Mouse (Mus musculus): ENCODE measurements around the gene Ugt1a1. TPM values are rescaled to one million over a fixed set of nuclear protein-coding genes. Genes with fewer than 3 reads are reported as not detected.
A peak's percentile ranks its signal among the peaks of the same experiment; 100 is the strongest.

Gene Ugt1a1
- polyA plus RNA-seq, 1 experiment from 2014 or later = 84.0 TPM

DNA sequence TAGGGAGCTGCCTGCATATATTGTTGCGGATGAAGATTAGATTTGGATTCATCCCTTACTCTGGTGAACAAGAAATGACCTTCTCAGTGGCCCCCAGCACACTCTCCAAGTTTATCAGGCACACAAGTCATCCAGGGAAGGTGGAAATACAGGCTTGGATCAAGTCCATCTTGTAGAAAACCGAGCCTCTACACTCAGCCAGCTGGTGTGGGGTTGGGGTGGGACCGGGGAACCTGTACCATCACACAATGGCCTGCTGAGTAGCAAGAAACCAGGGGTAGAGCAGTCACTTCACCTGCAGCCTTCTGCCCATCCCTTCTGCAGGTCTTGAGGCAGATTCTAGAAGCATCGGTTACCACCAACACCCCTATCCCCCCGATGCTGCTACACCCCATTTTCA lies 22.9 kb downstream of the Ugt1a1 start:
- Histone ChIP-seq H3K36me3 (ENCODE audit: control insufficient read depth, insufficient read depth) (no peaks in the 10 kb centered on the region), H3K4me1 (replicated peaks; ENCODE audit: control insufficient read depth, insufficient read depth, low read length) (no peaks in the 10 kb centered on the region), H3K27me3 (replicated peaks; ENCODE audit: control insufficient read depth, insufficient read depth, low read length) (no peaks in the 10 kb centered on the region), H3K9me3 (ENCODE audit: control insufficient read depth) (peaks cover 54% of the 10 kb centered on the region), H3K9ac (ENCODE audit: low read depth, low read length) (no peak overlapping the region), H3K4me3 (ENCODE audit: low read depth, low read length) (no peak overlapping the region), H3K4me2 (replicated peaks; ENCODE audit: low read depth) (no peak overlapping the region), H3K27ac (ENCODE audit: low read depth, low read length) (no peak overlapping the region)
- no peak for TF ChIP-seq CTCF (IDR thresholded peaks at IDR 0.05; ENCODE audit: low read depth)
- 42% methylated on average over 5 of the region's 5 CpGs for WGBS
- ATAC-seq = no peak

DNA sequence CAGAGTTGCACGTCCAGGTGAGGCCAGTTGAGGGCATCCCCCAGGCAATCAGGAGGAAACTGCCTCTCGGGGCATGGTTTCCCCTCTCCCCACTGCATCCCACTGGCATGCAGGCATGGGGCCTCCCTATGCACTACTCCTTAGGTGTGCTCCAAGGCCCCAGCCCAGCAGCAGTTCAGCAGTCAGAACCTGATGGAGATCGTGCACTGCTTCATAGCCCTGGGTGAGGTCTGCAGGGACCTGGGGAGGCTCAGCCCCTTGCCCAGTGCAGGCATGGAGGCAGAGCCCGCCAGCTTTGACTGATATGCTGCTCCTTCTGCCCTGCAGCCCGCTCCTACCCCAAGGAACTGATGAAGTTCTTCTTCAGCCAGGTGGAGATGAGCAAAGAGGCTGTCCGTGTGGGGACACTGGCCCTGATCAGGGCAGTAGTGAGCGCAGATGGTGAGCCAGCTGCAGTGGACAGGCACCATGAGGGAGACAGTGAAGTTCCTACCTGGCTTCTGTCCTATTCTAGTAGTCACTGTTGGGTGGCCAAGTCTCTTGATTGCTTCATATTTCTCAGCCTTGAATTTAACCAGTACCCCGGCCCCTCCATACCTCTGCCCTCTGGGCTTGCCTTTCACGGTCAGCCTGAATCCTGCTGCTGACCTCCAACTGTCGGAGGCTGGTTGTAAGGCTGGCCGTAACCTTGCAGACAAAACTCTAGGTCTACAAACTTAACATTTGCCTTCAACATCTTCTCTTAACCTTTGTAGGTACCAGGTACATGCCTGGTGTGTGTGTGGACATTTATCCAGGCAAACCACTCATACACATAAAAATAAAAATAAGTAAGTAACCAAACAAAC lies 23.5 kb downstream of the Ugt1a1 start:
- no peaks in the 10 kb centered on the region for H3K36me3 ChIP-seq (ENCODE audit: control insufficient read depth, insufficient read depth)
- peaks cover 50% of the 10 kb centered on the region for H3K9me3 ChIP-seq (ENCODE audit: control insufficient read depth)
- no peak overlapping the region for H3K4me2 ChIP-seq (replicated peaks; ENCODE audit: low read depth)
- H3K9ac ChIP-seq (ENCODE audit: low read depth, low read length) = no peak overlapping the region
- ATAC-seq = no peak
- no peak overlapping the region for H3K27ac ChIP-seq (ENCODE audit: low read depth, low read length)
- H3K4me3 ChIP-seq (ENCODE audit: low read depth, low read length) = no peak overlapping the region
- no peaks in the 10 kb centered on the region for H3K27me3 ChIP-seq (replicated peaks; ENCODE audit: control insufficient read depth, insufficient read depth, low read length)
- H3K4me1 ChIP-seq (replicated peaks; ENCODE audit: control insufficient read depth, insufficient read depth, low read length) = no peaks in the 10 kb centered on the region
- 64% methylated on average over 11 of the region's 11 CpGs for WGBS
- TF ChIP-seq CTCF (IDR thresholded peaks at IDR 0.05; ENCODE audit: low read depth) = no peak

DNA sequence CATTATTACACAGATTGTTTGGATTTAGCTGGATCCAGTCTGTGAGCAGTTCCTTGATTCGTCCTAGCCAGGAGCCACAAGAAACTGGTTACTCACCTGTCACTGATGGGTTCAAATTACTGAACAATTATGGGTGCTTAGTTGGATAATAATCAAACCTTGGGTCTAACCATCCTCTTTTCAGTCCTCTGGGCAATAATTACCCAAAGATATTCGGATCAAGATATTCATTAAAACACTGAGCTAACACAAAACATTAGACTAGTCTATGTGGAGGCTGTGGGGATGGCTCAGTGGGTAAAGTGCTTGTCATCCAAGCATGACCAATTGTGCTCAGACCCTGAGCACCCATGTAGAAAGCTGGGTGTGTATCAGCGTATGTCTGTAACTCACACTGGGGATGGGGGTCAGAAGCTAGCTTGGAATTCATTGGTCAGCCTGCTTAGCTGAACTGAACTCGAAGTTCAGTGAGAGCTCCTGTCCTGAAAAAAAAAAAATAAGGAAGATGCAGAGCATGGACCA lies 24.2 kb downstream of the Ugt1a1 start:
- Histone ChIP-seq H3K27me3 (replicated peaks; ENCODE audit: control insufficient read depth, insufficient read depth, low read length) (no peaks in the 10 kb centered on the region), H3K4me1 (replicated peaks; ENCODE audit: control insufficient read depth, insufficient read depth, low read length) (no peaks in the 10 kb centered on the region), H3K9ac (ENCODE audit: low read depth, low read length) (no peak overlapping the region), H3K9me3 (ENCODE audit: control insufficient read depth) (peaks cover 52% of the 10 kb centered on the region), H3K4me3 (ENCODE audit: low read depth, low read length) (no peak overlapping the region), H3K4me2 (replicated peaks; ENCODE audit: low read depth) (no peak overlapping the region), H3K36me3 (ENCODE audit: control insufficient read depth, insufficient read depth) (no peaks in the 10 kb centered on the region), H3K27ac (ENCODE audit: low read depth, low read length) (no peak overlapping the region)
- ATAC-seq = no peak
- TF ChIP-seq CTCF (IDR thresholded peaks at IDR 0.05; ENCODE audit: low read depth) = no peak
- 60% methylated on average over 4 of the region's 4 CpGs for WGBS

DNA sequence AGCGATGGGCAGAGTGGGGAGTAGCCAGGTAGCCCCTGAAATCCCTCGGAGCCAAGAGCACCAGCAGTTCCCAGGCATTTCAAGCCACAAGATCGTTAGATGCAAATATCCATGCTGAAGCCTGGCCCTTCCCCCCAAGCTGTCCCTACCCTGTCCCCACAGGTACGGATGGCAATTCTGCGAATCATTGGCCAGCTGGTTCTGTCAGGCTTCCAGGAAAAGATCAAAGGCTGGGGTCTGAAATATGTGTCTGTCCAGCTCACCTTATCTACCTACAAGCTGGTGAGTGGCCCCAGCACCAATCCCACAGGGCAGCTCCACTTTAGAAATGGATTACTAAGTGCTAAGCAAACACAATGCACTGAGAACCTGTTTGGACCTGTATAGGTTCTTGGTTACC lies 25.6 kb downstream of the Ugt1a1 start:
- Histone ChIP-seq H3K9ac (ENCODE audit: low read depth, low read length) (no peak overlapping the region), H3K36me3 (ENCODE audit: control insufficient read depth, insufficient read depth) (no peaks in the 10 kb centered on the region), H3K4me1 (replicated peaks; ENCODE audit: control insufficient read depth, insufficient read depth, low read length) (no peaks in the 10 kb centered on the region), H3K27ac (ENCODE audit: low read depth, low read length) (no peak overlapping the region), H3K27me3 (replicated peaks; ENCODE audit: control insufficient read depth, insufficient read depth, low read length) (no peaks in the 10 kb centered on the region), H3K9me3 (ENCODE audit: control insufficient read depth) (peaks cover 41% of the 10 kb centered on the region), H3K4me2 (replicated peaks; ENCODE audit: low read depth) (no peak overlapping the region), H3K4me3 (ENCODE audit: low read depth, low read length) (no peak overlapping the region)
- WGBS = 75% methylated on average over 5 of the region's 5 CpGs
- ATAC-seq = peak; percentile 8
- TF ChIP-seq CTCF (IDR thresholded peaks at IDR 0.05; ENCODE audit: low read depth) = no peak

DNA sequence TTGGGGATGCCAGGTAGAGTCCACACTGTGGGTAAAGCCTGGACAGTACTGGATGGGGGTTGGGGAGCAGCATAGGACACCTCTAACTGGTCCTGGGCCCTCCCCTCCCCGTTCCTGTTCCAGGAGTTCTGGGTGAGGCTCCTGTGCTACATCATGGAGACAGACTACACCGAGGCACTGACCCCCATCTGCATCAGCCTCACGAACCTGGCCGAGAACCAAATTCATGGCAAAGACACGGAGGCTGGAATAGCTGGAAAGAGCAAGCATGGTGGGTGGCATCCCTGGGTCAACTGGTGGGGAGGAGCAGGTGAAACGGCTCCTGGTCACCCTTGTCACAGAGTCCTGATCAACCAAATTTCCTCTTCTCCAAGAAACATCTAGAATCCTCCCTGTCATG lies 27.0 kb downstream of the Ugt1a1 start:
- no peaks in the 10 kb centered on the region for H3K4me1 ChIP-seq (replicated peaks; ENCODE audit: control insufficient read depth, insufficient read depth, low read length)
- no peak overlapping the region for H3K4me3 ChIP-seq (ENCODE audit: low read depth, low read length)
- peaks cover 41% of the 10 kb centered on the region for H3K9me3 ChIP-seq (ENCODE audit: control insufficient read depth)
- no peak overlapping the region for H3K4me2 ChIP-seq (replicated peaks; ENCODE audit: low read depth)
- no peaks in the 10 kb centered on the region for H3K36me3 ChIP-seq (ENCODE audit: control insufficient read depth, insufficient read depth)
- H3K27ac ChIP-seq (ENCODE audit: low read depth, low read length) = no peak overlapping the region
- no peak for TF ChIP-seq CTCF (IDR thresholded peaks at IDR 0.05; ENCODE audit: low read depth)
- 77% methylated on average over 6 of the region's 6 CpGs for WGBS
- H3K27me3 ChIP-seq (replicated peaks; ENCODE audit: control insufficient read depth, insufficient read depth, low read length) = no peaks in the 10 kb centered on the region
- no peak overlapping the region for H3K9ac ChIP-seq (ENCODE audit: low read depth, low read length)
- no peak for ATAC-seq

DNA sequence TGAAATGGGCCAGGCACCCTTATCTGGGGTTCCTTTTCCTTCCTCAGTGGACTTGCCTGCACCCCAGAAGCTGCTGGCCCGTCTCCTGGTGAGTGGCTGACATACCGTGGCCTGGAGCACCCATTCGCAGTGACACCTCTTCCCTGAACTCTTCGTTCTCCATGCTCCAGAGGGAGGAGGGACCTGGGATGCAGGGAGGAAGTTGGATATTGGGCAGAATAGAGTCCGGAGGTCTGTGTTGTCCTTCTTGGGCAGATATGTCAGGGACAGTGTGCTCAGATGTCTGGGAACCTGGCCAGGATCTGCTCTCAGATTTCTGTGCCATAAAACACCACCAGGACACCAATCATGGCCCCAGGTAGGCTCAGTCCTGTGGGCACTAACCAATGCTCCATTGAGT lies 28.3 kb downstream of the Ugt1a1 start:
- H3K9me3 ChIP-seq (ENCODE audit: control insufficient read depth) = peaks cover 34% of the 10 kb centered on the region
- H3K4me3 ChIP-seq (ENCODE audit: low read depth, low read length) = no peak overlapping the region
- no peaks in the 10 kb centered on the region for H3K27me3 ChIP-seq (replicated peaks; ENCODE audit: control insufficient read depth, insufficient read depth, low read length)
- no peak for TF ChIP-seq CTCF (IDR thresholded peaks at IDR 0.05; ENCODE audit: low read depth)
- H3K27ac ChIP-seq (ENCODE audit: low read depth, low read length) = no peak overlapping the region
- no peak overlapping the region for H3K4me2 ChIP-seq (replicated peaks; ENCODE audit: low read depth)
- ATAC-seq = no peak
- no peaks in the 10 kb centered on the region for H3K4me1 ChIP-seq (replicated peaks; ENCODE audit: control insufficient read depth, insufficient read depth, low read length)
- H3K36me3 ChIP-seq (ENCODE audit: control insufficient read depth, insufficient read depth) = no peaks in the 10 kb centered on the region
- 72% methylated on average over 5 of the region's 5 CpGs for whole genome bisulfite sequencing
- H3K9ac ChIP-seq (ENCODE audit: low read depth, low read length) = no peak overlapping the region

Data from intestine, postnatal 0 days (tissue).